Mouse (Mus musculus): Measurements from ENCODE around the gene Olfr488.

DNA sequence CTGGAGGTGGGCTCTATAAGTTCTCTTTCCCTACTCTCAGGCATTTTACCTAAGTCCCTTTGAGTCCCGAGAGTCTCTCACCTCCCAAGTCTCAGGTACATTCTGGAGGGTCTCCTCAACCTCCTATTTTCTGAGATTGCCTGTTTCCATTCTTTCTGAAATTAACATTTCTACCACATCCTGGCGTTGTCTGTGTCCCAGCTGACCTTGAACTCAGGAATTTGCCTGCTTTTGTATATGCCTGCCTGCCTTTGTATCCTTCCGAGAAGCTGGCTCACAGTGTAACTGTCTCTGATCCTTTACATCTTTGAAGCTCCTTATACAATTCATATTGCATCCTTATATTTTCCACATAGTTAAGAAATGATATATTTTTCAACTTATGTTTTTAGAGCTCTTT is 24.6 kb downstream of the Olfr488 start:
- TF ChIP-seq POLR2A (IDR thresholded peaks at IDR 0.05; ENCODE audit: low read depth, low read length) (no peak), CTCF (IDR thresholded peaks at IDR 0.05; ENCODE audit: borderline replicate concordance, insufficient read depth, low read length) (no peak)
